Mouse (Mus musculus) liver, adult 2 months (tissue): ENCODE data around the gene Asb16. TPM values are rescaled to one million over a fixed set of nuclear protein-coding genes. Genes with fewer than 3 reads are reported as not detected.

ENCODE experiments used
- DNase-seq: peaks from one replicate; pipeline ENCODE4 v3.0.0-alpha.2; 2011; ENCODE audit warnings: low read depth, low spot score; ENCODE audit errors: extremely low read depth
- H3K27ac ChIP-seq: fragments of 200-500 bp; replicated peaks from 2 replicates; pipeline ENCODE4 v1.5.1; 2012; ENCODE audit warnings: low read depth, mild to moderate bottlenecking, control low read depth, inconsistent platforms, low read length; ENCODE audit not compliant: insufficient read depth
- H3K27me3 ChIP-seq: fragments of 200-500 bp; 2 replicates; pipeline ENCODE4 v1.6.1; 2012; ENCODE audit warnings: mild to moderate bottlenecking, moderate library complexity, low read length, inconsistent platforms; ENCODE audit not compliant: control insufficient read depth, insufficient read depth
- H3K36me3 ChIP-seq: fragments of 200-500 bp; 2 replicates; pipeline ENCODE4 v1.6.1; 2012; ENCODE audit warnings: low read length, inconsistent platforms; ENCODE audit not compliant: control insufficient read depth, insufficient read depth
- H3K4me1 ChIP-seq: fragments of 200-500 bp; 2 replicates; pipeline ENCODE4 v1.6.1; 2011; ENCODE audit warnings: low read length; ENCODE audit not compliant: control insufficient read depth, insufficient read depth
- H3K4me3 ChIP-seq: fragments of 200-500 bp; 2 replicates; pipeline ENCODE4 v1.5.1; 2011; ENCODE audit warnings: low read depth, mild to moderate bottlenecking, control low read depth, low read length, moderate library complexity; ENCODE audit not compliant: insufficient read depth
- H3K79me2 ChIP-seq: fragments of 200-500 bp; 2 replicates; pipeline ENCODE4 v1.6.1; 2012; ENCODE audit warnings: inconsistent platforms, mild to moderate bottlenecking, low read length, moderate library complexity; ENCODE audit not compliant: control insufficient read depth, insufficient read depth
- H3K9ac ChIP-seq: fragments of 200-500 bp; 2 replicates; pipeline ENCODE4 v1.6.1; 2012; ENCODE audit warnings: low read depth, mild to moderate bottlenecking, control low read depth, inconsistent platforms, low read length
- CTCF ChIP-seq: fragments of 200-500 bp; IDR thresholded peaks from 2 replicates; pipeline ENCODE4 v1.5.1; 2011; ENCODE audit warnings: low read depth, low read length, control low read depth
- POLR2A ChIP-seq: fragments of 200-500 bp; IDR thresholded peaks from 2 replicates; pipeline ENCODE4 v1.6.1; 2011; ENCODE audit warnings: low read length, control low read depth; ENCODE audit not compliant: insufficient read depth; ENCODE audit errors: extremely low read depth
- WGBS: fragments of 180-500 bp; shearing (Covaris S2); methylation state at CpG from one replicate; pipeline ENCODE4 v1.1.7; 2018; 5-methylcytosine and 5-hydroxymethylcytosine counted together
- polyA plus RNA-seq: library from polyadenylated mRNA; depleted of rRNA; stranded (reverse); fragments of >200 nt; gene quantifications from 2 replicates; pipeline ENCODE4 v1.2.3, GENCODE M21; 2012
- total RNA-seq: library from RNA; depleted of rRNA; stranded (reverse); fragments of >200 nt; gene quantifications from 2 replicates; pipeline ENCODE4 v1.2.3, GENCODE M21; 2014

The Asb16 gene
- total and polyA plus RNA-seq, 2 experiments = 0.09 to 0.20 TPM

DNA sequence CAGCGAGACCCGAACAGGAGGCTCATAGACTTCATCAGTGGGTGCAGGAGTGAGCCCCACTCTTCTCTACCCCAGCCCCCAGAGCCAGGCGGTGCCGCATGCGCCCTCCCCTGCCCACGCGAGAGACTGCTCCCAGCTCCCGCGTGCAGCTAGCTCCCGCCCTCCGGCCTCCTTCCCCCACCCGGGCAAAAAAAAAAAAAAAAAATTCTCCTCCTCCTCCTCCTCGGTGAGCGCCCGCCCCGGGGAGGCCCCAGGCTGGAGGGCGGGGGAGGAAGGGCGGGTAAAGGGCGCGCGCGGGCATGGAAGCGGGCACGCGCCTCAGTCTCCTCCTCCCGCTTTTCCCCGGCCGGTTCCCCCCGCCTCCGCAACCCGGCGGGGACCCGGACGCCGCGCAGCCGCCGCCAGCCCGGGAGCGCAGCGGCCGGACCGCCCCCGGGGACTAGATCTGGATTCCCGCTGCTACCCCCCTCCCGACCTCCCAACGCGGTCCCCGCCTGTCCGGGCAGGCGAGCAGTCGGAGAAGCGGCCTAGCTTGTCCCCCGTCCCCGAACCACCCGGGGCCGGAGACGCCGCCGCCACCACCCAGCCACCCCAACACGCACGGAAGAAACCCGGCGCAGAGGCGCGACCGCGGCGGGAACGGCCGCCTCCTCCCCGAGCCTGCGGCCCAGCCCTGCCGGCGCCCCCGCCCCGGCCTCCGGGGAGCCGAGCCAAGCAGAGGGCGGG is 48.2 kb downstream of the Asb16 start:
- under 1% methylated on average over 74 of the region's 80 CpGs for WGBS
- Histone ChIP-seq H3K9ac (peak overlapping the region; percentile 100), H3K27me3 (no peaks in the 10 kb centered on the region), H3K4me3 (peak overlapping the region; percentile 78), H3K36me3 (peaks cover 13% of the 10 kb centered on the region), H3K27ac (peak overlapping the region; percentile 99), H3K4me1 (peaks cover 9% of the 10 kb centered on the region), H3K79me2 (peaks cover 14% of the 10 kb centered on the region)
- DNase-seq = peak; percentile 62
- TF ChIP-seq POLR2A (peak; percentile 77; the same call in 1 of the 2 replicates), CTCF (no peak)

DNA sequence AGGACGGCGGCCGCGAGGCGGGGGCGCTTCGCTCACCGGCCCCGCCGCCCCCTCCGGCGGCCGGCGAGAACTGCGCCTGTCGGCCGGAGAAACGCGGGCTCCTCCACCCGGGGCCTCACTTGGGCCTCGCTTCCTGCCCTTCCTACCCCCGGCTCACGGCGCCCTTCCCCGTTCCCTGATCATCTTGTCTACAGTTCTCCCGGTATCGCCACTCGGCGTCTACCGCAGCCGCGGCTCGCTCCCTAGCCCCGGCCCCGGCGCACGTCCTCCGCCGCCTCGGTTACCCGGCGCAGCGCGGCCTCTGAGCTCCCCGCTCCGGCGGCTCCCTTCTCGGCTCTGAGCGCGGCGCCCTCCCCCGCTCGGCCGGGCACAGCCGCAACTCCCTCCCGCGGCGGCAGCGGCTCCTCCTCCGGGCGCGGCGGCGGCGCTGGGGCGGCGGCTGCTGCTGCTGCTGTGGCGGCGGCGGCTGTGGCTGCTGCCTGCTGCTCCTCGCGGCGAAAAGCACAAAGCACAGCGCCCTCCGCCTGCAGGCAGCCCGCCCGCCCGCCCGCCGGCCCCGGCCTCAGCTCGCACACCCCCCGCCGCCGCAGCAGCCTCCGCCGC is 48.9 kb downstream of the Asb16 start:
- WGBS = under 1% methylated on average over 63 of the region's 87 CpGs
- peaks cover 9% of the 10 kb centered on the region for H3K4me1 ChIP-seq

DNA sequence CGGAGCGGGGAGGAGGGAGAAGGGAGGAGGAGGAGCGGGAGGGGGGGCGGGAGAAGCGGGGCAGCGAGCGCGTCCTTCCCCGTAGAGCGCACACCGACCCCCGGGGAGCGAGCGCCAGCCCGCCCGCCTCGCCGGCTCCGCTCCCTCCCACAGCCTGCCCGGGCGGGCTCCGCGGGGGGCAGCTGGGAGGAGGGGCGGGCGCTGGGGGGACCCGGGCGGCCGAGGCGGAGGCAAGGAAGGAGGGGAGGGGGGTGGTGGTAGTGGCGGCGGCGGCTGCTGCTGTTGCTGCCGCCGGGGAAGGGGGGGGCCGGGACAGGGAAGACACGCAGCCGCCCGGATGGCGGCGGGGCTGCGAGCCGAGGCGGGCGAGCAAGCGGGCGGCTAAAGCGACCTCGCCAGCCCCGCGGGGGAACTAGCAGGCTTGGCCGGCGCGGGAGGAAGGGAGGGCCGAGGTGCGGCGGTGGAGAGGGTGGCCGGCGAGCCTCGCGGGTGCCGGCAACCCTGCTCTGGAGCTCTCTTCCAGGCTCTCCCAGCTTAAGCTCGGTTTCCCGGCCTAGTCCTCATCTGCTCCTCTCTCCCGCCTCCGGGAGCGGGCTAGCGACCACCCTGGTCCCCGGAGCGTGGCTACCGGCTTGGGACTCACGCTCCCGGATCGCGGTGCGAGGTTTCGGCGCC is 49.5 kb downstream of the Asb16 start:
- Histone ChIP-seq H3K27me3 (no peaks in the 10 kb centered on the region), H3K4me3 (peak overlapping the region; percentile 78), H3K36me3 (peaks cover 10% of the 10 kb centered on the region), H3K27ac (peak overlapping the region; percentile 87), H3K79me2 (peaks cover 14% of the 10 kb centered on the region), H3K9ac (peak overlapping the region; percentile 100), H3K4me1 (peaks cover 9% of the 10 kb centered on the region)
- under 1% methylated on average over 60 of the region's 77 CpGs for WGBS
- TF ChIP-seq CTCF (no peak), POLR2A (no peak)
- peak; percentile 33 for DNase-seq

More for the DNA sequence above, 48.9 kb downstream of the Asb16 start:
- H3K36me3 ChIP-seq = peaks cover 13% of the 10 kb centered on the region
- peak overlapping the region; percentile 100 for H3K9ac ChIP-seq
- peaks cover 14% of the 10 kb centered on the region for H3K79me2 ChIP-seq
- H3K27me3 ChIP-seq = no peaks in the 10 kb centered on the region
- TF ChIP-seq CTCF (peak; percentile 19; the same call in 1 of the 2 replicates), POLR2A (no peak)
- H3K27ac ChIP-seq = peak overlapping the region; percentile 99
- DNase-seq = no peak
- peak overlapping the region; percentile 78 for H3K4me3 ChIP-seq

DNA sequence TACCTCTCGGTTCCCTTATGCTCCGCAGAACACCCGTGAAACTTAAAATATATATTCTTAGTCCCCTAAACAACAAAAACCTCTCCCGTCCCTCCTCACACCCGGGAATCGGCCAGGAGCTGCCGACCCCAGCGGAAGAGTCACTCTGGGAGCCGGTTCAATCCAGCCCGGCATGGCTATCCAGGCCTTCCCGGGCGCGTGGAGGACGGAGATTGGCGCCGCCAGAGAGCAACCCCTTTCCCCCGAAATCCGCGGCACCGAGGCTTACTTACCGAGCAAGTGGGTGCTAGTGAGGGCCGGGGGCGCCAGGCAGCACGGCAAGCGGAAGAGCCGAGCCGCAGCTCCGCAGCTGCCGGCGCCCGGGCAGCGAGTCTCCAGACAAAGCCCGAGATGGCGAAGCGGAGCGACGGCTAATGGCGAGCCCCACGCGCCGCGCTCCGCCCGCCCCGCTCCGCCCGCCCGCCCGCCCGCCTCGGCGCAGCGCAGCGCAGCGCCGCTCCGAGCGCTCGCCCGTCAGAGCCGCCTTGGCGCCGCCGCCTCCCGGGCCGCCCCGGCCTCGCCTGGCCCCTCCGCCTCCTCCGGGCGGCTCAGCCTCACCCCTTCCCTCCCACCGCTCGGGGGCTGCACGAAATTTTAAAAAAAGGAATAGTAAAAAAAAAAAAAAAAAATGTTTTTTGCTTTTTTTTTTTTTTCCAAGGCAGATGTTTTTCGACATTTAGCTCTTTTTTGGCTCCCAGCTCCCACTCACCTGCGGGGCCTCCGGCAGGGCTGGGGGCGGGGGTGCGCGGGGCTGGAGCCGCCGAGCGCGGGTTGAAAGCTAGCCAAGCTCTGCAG is 50.2 kb downstream of the Asb16 start:
- peak; percentile 34 for DNase-seq
- no peaks in the 10 kb centered on the region for H3K27me3 ChIP-seq

DNA sequence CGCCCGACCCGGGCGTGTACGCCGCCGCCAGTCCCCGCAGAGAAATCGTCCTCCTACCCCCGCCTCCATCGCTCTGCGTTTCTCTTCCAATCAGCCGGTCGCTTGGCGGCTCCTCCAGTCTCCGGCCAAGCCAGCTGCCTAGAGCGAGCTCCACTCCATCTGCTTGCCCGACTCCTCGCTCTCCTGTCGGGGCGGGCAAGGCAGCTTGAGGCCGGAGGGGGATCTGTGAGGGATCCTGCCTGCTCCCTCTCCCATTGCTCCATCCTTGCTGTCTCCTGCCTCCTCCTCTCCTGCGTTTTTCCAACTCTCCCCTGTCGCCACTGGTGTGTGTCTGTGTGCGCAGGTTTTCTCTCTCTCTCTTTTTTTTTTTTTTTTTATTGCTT is 50.9 kb downstream of the Asb16 start, which contains the start of gene Ubtf:
TSS of gene Ubtf (minus strand) at position 333 of the 383 bp plus-strand sequence.
- TF ChIP-seq CTCF (no peak), POLR2A (no peak)
- WGBS = under 1% methylated on average over 25 of the region's 25 CpGs

More for the DNA sequence above, 50.2 kb downstream of the Asb16 start:
- H3K27ac ChIP-seq = peak overlapping the region; percentile 88
- peak overlapping the region; percentile 78 for H3K4me3 ChIP-seq
- H3K4me1 ChIP-seq = peaks cover 9% of the 10 kb centered on the region
- H3K9ac ChIP-seq = peak overlapping the region; percentile 100
- WGBS = under 1% methylated on average over 79 of the region's 84 CpGs
- peaks cover 9% of the 10 kb centered on the region for H3K36me3 ChIP-seq
- H3K79me2 ChIP-seq = peaks cover 14% of the 10 kb centered on the region
- TF ChIP-seq CTCF (no peak), POLR2A (peak; percentile 30; the same call in 1 of the 2 replicates)

More for the DNA sequence above, 50.9 kb downstream of the Asb16 start, which contains the start of gene Ubtf:
- H3K36me3 ChIP-seq = peaks cover 3% of the 10 kb centered on the region
- no peaks in the 10 kb centered on the region for H3K27me3 ChIP-seq
- peaks cover 14% of the 10 kb centered on the region for H3K79me2 ChIP-seq
- H3K4me3 ChIP-seq = peak within 1 kb of the TSS; percentile 78
- peaks cover 9% of the 10 kb centered on the region for H3K4me1 ChIP-seq
- DNase-seq = peak; percentile 74
- H3K9ac ChIP-seq = peak within 1 kb of the TSS; percentile 100
- peak within 1 kb of the TSS; percentile 88 for H3K27ac ChIP-seq
